8 mouse cellular contexts compared by ENCODE assay signal in genomic region chr2:92459141-92459920, GRCm38 (mm10). TPM values are rescaled to one million over a fixed set of nuclear protein-coding genes. Genes with fewer than 3 reads are reported as not detected.
DNase-seq lines count a peak whose midpoint lies in the region; ATAC-seq lines count a peak whose summit lies in the region.

No protein-coding gene starts in this region.

- DNase-seq in 3T3-L1 (ENCODE audit: low read depth, low spot score): peak; percentile 76
- peak; percentile 84 for DNase-seq in adrenal gland, postnatal 25 days
- peak; percentile 89 for DNase-seq in embryonic facial prominence, embryonic 11.5 days (ENCODE audit: low spot score)
- DNase-seq in heart, adult 11 months: peak; percentile 99
- peak; percentile 88 for DNase-seq in kidney, adult 18-20 months
- DNase-seq in spleen, adult 18-20 months: peak; percentile 78 to 80

- peak overlapping the region; percentile 91 for H3K4me2 ChIP-seq in embryonic facial prominence, embryonic 11.5 days (ENCODE audit: low read depth, low read length)
- peak overlapping the region; percentile 96 for H3K4me2 ChIP-seq in limb, embryonic 13.5 days (replicated peaks)
- H3K4me2 ChIP-seq in midbrain, embryonic 15.5 days: peak overlapping the region; percentile 83

- WGBS in embryonic facial prominence, embryonic 11.5 days: under 1% methylated on average over 53 of the region's 55 CpGs
- WGBS in limb, embryonic 13.5 days: under 1% methylated on average over 55 of the region's 55 CpGs
- WGBS in midbrain, embryonic 15.5 days: under 1% methylated on average over 55 of the region's 55 CpGs

- no peak overlapping the region for H3K27ac ChIP-seq in embryonic facial prominence, embryonic 11.5 days (replicated peaks; ENCODE audit: low read depth, low read length)
- no peak overlapping the region for H3K27ac ChIP-seq in limb, embryonic 13.5 days
- peak overlapping the region; percentile 71 for H3K27ac ChIP-seq in midbrain, embryonic 15.5 days

- H3K27me3 ChIP-seq in embryonic facial prominence, embryonic 11.5 days (ENCODE audit: control insufficient read depth, insufficient read depth, low read length): peaks cover 10% of the 10 kb centered on the region
- H3K27me3 ChIP-seq in limb, embryonic 13.5 days: peaks cover 31% of the 10 kb centered on the region
- H3K27me3 ChIP-seq in midbrain, embryonic 15.5 days (replicated peaks): peaks cover 6% of the 10 kb centered on the region

- H3K4me1 ChIP-seq in embryonic facial prominence, embryonic 11.5 days (ENCODE audit: control insufficient read depth, insufficient read depth, low read length): peaks cover 6% of the 10 kb centered on the region; the same call in 1 of the 2 replicates
- peaks cover 34% of the 10 kb centered on the region for H3K4me1 ChIP-seq in limb, embryonic 13.5 days
- peaks cover 45% of the 10 kb centered on the region for H3K4me1 ChIP-seq in midbrain, embryonic 15.5 days

- H3K4me3 ChIP-seq in embryonic facial prominence, embryonic 11.5 days (ENCODE audit: low read depth, low read length): peak overlapping the region; percentile 80
- H3K4me3 ChIP-seq in limb, embryonic 13.5 days: peak overlapping the region; percentile 85
- peak overlapping the region; percentile 78 for H3K4me3 ChIP-seq in midbrain, embryonic 15.5 days

- H3K9ac ChIP-seq in embryonic facial prominence, embryonic 11.5 days (replicated peaks; ENCODE audit: low read length): peak overlapping the region; percentile 66
- H3K9ac ChIP-seq in limb, embryonic 13.5 days: peak overlapping the region; percentile 78
- peak overlapping the region; percentile 54 for H3K9ac ChIP-seq in midbrain, embryonic 15.5 days

- no peaks in the 10 kb centered on the region for H3K9me3 ChIP-seq in embryonic facial prominence, embryonic 11.5 days (replicated peaks; ENCODE audit: control insufficient read depth, low read length)
- H3K9me3 ChIP-seq in limb, embryonic 13.5 days: no peaks in the 10 kb centered on the region
- no peaks in the 10 kb centered on the region for H3K9me3 ChIP-seq in midbrain, embryonic 15.5 days

- peak; percentile 82 for ATAC-seq in embryonic facial prominence, embryonic 11.5 days (replicated peaks; ENCODE audit: insufficient number of reproducible peaks, low FRiP score, low TSS enrichment, low read depth)
- ATAC-seq in limb, embryonic 13.5 days (ENCODE audit: low FRiP score, low read depth): peak; percentile 70
- ATAC-seq in midbrain, embryonic 15.5 days (replicated peaks): peak; percentile 87

- no peaks in the 10 kb centered on the region; the same call in 1 of the 2 replicates for H3K36me3 ChIP-seq in embryonic facial prominence, embryonic 11.5 days (replicated peaks; ENCODE audit: control insufficient read depth, insufficient read depth, low read depth, low read length)
- peaks cover 4% of the 10 kb centered on the region for H3K36me3 ChIP-seq in limb, embryonic 13.5 days
- H3K36me3 ChIP-seq in midbrain, embryonic 15.5 days (replicated peaks): peaks cover under 1% of the 10 kb centered on the region; the same call in 1 of the 2 replicates

RNA-seq across cellular contexts. Expression of gene Slc35c1, which starts 1.0 kb away (rescaled TPM):
- 24.0 and 28.2 TPM in 2 replicates for total RNA-seq in adrenal gland, postnatal 25 days (2021)
- 6.1 and 8.5 TPM in 2 replicates for polyA plus RNA-seq in embryonic facial prominence, embryonic 11.5 days (2014; fragmentation: Nextera tagmentation; extraction: Ambion mirVana)
- 10.6 and 11.7 TPM in 2 replicates for polyA plus RNA-seq in limb, embryonic 13.5 days (2015; fragmentation: Nextera tagmentation; extraction: Ambion mirVana)
- 14.4 and 17.4 TPM in 2 replicates for polyA plus RNA-seq in midbrain, embryonic 15.5 days (2015; fragmentation: Nextera tagmentation; extraction: Ambion mirVana)

RNA-seq across cellular contexts. Expression of gene Cry2, which starts 25.5 kb away (rescaled TPM):
- 35.5 and 44.7 TPM in 2 replicates for total RNA-seq in adrenal gland, postnatal 25 days (2021)
- 12.6 and 13.7 TPM in 2 replicates for polyA plus RNA-seq in embryonic facial prominence, embryonic 11.5 days (2014; fragmentation: Nextera tagmentation; extraction: Ambion mirVana)
- 31.0 and 34.9 TPM in 2 replicates for polyA plus RNA-seq in limb, embryonic 13.5 days (2015; fragmentation: Nextera tagmentation; extraction: Ambion mirVana)
- polyA plus RNA-seq in midbrain, embryonic 15.5 days (2015; fragmentation: Nextera tagmentation; extraction: Ambion mirVana): 47.5 and 49.0 TPM in 2 replicates

RNA-seq across cellular contexts. Expression of gene Mapk8ip1, which starts 58.3 kb away (rescaled TPM):
- total RNA-seq in adrenal gland, postnatal 25 days (2021): 27.0 and 30.8 TPM in 2 replicates
- 18.8 and 21.9 TPM in 2 replicates for polyA plus RNA-seq in embryonic facial prominence, embryonic 11.5 days (2014; fragmentation: Nextera tagmentation; extraction: Ambion mirVana)
- polyA plus RNA-seq in limb, embryonic 13.5 days (2015; fragmentation: Nextera tagmentation; extraction: Ambion mirVana): 27.6 and 28.9 TPM in 2 replicates
- polyA plus RNA-seq in midbrain, embryonic 15.5 days (2015; fragmentation: Nextera tagmentation; extraction: Ambion mirVana): 155 and 165 TPM in 2 replicates
